Mouse (Mus musculus): ENCODE results near the gene St8sia1.
A peak's percentile ranks its signal among the peaks of the same experiment; 100 is the strongest.

St8sia1 gene

DNA sequence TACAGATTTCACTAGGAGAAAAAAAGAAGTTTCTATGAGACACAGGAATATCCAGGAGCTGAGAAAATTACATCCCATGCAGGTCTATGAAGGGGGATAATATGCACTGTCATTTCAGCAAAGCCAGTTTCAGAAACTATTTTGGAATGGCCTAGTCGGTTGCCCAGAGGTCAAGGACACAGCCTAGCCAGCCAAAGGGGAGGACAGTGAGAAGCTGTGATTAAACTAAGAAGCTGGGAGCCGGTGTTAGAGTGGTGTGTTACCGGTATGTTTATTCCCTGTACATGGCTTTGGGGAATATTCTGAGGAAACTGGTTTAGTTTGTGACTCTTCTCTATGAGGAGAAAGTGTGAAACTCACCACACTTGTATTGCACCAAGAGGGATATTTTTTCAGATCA is 68.9 kb downstream of the St8sia1 start:
- no peak for DNase-seq

GRCm38 (mm10) chr6:142893716-142894115 is 70.5 kb downstream of the St8sia1 start:
- peak in 1 of 2 experiments; percentile 53 for DNase-seq

GRCm38 (mm10) chr6:142890321-142890720 is 73.9 kb downstream of the St8sia1 start:
- no peak for DNase-seq

GRCm38 (mm10) chr6:142888970-142889740 is 75.1 kb downstream of the St8sia1 start:
- peak in 1 of 2 experiments; percentile 49 for DNase-seq

DNA sequence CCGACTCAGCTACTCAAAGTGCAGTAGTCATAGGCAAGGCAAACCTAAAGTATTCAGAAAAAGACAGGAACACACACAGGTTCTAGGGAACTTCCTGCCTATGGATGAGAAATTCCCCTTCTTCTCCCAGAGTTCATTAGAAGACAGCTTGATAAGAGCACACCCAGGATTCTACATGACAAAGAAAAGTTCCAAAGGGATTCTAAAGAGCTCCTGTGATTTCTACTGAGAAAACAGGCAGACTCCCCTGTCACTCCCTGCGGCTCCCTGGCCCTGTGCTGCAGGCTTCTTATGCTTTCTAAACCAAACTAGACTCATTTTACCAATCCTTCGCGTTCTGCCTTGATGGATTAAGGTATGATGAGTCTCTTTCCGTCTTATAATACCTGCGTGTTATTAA is 75.9 kb downstream of the St8sia1 start:
- DNase-seq: no peak

- no peak for DNase-seq
Measured at GRCm38 (mm10) chr6:142887375-142887774, 76.9 kb downstream of the St8sia1 start.

DNA sequence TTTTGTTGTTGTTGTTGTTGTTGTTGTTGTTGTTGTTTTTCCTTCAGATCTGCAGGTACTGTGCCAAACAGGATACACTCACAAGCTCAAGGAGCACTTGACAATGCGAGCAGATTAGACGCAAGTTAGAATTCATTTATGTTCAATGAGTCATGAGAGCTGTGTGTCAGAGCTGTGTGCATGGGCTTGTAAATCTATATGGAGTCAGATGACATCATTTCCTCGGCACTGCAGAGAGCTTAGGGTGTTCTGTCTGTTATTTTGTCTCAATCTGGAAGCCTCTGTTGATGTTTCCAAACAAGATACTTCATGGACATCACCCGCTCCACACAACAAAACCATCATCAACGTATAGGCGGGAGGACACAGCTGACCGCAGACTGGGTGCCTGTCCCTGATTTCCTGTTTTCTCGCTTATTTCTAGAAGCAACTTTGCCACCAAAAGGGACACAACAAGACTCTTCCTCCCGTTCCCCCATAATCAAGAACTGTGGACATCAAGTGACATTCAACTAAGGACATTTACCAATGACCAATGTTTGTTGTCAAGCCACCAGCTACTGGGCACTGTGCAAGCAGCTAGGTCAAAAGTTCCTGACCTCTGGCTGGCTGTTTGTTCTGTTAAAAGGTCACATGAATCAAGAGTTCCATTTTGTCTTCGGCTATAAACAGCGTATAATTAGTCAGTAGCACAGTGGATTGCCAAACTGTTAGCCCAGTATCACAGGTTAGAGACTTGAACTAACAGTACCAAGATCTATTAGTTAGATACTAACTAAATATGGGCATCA is 78.7 kb downstream of the St8sia1 start:
- peak in 1 of 2 experiments; percentile 37 for DNase-seq

DNA sequence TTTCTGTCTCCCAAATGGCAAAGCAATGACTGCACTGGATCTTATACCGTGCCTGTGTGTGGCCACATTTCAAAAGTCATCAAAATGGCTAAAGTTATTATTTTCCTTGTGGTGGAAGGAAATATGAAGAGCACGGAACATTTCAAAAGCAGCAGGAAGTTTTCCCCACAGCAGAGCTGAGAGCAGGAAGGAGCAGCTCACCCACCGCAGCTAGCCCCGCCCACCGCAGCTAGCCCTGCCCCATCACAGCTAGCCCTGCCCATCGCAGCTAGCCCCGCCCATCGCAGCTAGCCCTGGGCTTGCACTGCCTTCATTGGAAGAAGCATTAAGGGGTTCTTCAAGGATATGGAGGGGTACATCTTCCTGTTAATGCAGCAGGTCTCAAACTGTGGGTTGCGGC is 80.1 kb downstream of the St8sia1 start:
- DNase-seq: peak in 1 of 2 experiments; percentile 80

DNA sequence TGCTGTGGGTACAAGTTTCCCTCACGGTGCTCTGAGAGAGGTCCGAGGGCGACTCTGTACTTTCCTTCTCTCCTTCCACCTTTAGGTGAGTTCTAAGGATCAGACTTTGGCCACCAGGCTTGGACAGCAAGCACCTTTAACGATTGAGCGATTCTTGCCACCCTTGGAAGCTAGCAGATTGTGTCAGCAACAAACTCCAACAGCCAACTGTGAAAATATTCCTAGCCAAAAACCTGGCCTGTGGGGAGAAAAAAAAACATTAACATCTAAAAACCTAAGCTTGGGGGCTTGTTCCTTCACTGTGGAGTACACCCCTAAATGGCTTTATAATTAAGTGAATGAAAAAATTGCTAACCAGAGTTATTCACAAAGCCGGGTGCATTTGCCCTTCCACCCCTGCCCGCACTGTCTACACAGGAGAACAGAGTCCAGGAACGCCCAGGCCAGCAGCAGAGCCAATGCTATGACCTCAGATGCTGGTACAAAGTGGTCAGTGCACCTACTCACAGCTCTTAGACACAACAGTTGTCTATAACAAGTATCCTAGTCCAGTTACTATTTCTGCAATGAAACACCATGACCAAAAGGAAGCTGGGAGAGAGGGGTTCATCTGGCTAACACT is 83.3 kb downstream of the St8sia1 start:
- DNase-seq: peak; percentile 80 to 91

DNA sequence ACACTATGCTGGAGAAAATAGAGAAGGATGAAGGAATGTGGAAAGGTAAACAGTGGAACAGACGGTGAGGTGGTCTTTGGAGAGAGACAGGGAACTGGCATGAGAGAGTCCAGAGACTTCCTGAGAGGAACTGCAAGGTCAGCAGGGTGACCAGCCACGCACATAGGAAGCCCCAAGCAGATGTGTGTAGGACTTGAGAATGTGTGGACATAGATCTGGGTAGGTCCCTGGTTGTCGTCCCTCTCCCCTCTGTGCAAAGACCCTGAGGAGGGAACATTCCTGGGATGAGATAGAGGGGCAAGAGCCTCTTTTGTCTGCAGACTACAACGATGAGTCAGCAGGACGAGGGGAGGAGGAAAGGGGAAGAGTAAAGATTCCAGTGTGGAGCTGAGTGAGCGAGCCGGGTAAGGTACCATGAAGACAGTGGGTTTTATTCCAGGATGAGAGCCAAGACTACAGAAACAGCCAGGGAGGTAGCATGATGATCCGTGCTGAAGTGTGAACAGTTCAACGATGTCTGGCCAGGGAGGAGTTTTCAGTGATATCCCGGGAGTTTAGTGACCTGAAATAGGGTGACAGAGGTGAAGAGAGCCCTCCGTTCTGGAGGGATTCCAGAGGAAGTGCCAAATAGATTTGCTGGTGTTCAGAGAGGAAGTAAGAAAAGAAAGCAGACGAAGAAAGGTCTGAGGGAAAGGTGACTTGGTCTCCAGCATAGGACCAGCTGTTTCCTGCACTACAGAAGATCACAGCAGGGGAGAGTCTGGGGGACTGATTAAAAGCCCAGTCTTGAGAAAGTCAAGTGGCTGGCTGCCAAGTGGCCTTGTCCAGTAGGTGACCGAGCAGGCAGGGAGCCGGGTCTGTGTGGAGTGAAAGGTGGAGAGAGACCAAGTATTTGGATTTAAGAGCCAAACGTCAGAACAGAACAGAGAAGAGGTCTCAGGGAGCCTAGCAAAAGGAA is 85.2 kb downstream of the St8sia1 start:
- peak; percentile 94 for DNase-seq

DNA sequence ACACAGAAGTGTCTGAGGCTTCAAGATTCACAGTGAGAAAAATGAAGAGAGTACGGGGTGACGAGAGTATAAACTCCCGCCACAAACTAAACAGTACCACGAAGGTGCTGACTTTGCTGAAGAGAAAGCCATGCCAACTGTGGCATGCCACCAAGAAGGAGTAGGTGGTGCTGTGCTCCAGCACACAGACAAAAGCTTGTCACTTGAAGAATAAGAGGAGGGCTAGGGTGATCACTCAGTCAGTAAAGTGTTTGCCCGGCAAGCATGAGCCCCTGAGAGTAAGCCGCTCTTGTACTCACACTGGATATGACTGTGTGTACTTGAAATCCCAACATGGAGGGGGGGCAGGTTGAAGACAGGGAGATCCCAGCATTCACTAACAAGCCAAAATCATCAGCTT is 87.0 kb downstream of the St8sia1 start:
- peak in 1 of 2 experiments; percentile 47 for DNase-seq

- no peak for DNase-seq
Measured at GRCm38 (mm10) chr6:142876279-142876899, 87.9 kb downstream of the St8sia1 start.

GRCm38 (mm10) chr6:142873795-142874563 is 90.3 kb downstream of the St8sia1 start:
- DNase-seq: peak; percentile 82 to 92

DNA sequence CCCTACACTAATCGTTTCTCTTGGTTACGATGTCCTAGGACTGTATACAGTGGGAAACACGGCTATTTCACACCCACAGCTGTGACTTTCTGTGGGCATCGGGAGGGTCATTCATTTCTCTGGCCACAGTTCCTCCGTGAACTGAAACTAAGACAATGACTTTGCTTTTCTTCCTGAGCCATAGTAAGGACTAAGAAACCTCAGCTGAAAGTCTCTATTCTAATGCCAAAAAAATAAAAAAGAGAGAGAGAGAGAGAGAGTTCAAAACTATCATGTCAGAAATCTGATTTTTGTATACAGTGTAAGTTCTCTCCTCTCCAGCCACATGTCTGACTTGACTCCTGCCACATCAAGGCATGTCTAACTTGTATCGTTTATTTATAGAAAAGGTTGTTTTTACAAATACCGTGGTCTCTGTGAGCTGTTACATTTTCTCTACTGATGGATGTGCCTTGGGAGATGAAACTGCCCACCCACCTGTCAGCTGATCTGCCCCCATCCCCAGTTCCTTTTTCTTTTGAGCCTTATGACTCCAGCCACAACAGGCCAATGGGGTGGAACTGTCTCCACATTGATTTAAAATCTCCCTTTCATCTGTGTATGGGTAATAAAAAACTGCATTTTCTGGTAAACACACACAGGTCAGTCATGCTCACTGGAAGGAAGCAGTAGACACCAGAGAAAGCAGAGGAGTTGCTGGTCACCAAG is 94.4 kb downstream of the St8sia1 start:
- DNase-seq: no peak

DNA sequence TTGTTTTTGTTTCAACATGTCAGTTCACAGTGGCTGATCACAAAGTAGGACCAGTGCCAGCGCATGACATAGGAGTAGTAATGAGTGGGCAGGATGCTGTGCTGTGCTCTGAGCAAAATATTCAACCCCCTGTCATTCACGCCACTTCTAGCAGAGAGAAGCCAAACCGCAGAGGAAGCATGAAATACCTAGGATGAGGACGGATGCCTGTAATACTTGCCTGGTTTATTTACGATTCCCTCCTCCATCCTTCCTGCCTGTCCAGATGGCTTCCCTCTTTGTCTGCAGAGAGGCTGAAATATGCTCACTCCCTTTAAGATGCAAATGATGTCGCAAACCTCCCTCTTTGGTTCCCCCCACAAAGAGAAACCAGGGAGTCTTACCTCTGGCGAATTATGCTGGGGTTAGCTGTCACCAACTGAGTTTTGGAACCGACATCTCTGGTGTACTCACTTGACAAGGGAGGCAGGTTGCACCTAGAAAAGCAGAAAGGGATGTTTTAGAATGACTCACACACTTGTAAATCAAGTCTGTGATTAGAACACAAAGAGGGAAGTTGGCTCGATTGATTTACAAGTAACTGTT is 96.7 kb downstream of the St8sia1 start:
- peak in 1 of 2 experiments; percentile 41 for DNase-seq

DNA sequence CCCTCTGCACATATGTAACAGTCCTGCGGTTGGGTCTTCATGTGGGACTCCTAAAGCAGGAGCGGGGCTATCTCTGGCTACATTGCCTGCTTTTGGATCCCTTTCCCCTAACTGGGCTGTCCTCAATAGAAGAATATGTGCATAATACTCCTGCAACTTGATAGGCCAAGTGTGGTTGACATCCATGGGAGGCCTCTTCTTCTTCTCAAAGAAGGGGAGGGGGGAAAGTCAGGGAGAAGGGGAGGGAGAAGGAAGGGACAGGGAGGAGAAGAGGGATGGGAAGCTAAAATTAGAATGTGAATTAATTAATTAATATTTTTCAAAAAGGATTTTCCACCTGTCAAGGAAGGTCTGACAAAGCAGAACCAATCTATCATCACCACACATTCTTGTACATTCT is 97.2 kb downstream of the St8sia1 start:
- no peak for DNase-seq

- DNase-seq: no peak
Measured at GRCm38 (mm10) chr6:142865199-142865598, 99.1 kb downstream of the St8sia1 start.

DNA sequence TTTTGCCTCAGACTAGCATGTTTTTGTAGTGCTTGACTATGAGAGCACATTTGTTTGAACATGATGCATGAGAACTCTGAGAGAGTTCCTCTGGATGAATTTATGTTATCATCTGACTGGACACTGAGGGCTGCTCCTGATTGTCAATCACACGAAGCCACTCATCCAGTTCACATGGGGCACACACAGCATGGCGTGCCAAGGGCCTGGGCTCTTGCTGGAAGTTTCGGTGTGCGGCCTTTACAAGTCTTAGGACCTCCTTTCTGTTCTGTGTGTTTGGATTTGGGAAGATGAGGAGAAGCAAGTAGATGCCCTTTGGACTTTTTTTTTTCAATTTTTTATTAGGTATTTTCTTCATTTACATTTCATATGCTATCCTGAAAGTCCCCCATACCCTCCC is 100.4 kb downstream of the St8sia1 start:
- DNase-seq: no peak

DNA sequence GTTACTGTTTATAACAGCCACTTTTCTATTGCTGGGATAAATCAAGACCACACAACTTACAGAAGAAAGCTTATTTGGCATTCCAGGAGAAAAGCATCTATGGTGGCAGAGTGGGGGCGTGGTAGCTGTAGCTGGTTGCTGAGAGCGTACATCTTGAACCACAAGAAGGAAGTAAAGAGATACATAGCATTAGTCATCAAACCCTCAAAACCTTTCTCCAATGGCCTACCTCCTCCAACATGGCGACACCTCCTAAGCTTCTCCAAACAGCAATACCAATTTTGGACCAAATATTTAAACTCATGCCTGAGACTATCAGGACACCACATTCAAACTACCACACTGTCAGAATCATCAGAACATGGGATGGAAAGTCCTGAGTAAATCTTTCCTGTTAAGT is 102.0 kb downstream of the St8sia1 start:
- DNase-seq: no peak

DNA sequence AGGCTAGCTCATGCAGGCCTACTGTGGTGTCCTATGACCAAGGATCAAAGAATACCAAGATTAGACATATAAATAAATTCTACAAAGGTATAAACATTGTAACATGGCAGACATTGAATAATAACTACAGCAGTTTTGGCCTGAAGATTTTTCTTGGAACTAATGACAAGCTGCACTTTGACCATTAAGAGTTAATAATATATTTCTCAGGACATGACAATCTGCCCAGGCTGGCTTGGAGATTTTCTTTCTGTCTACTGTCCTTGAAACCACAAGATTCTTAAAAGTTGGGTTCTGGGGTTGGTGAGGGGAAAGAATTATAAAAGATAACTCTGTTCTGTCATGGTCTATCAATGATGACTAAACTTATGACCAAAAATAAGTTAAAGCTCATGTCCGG is 103.9 kb downstream of the St8sia1 start:
- no peak for DNase-seq
